Mouse (Mus musculus) mouse embryonic stem cell (cell line): ENCODE data around the gene Olfr715.
"Not testable (repeated sequence)": the region's sequence is repeated elsewhere in the genome, so short reads cannot be mapped to it uniquely, and the experiment has no call there.

ENCODE experiments used
- in situ Hi-C, 2 experiments: fragments of 300-500 bp; cut with MboI; formaldehyde crosslinking; loops; 1 replicate in 1 of 2; 3 replicates in 1 of 2; pipeline ENCODE4 v1.14.3; 2019 to 2020; ENCODE audit warnings: low sequenced_read_pairs in 2 of 2, low pct_unique_long_range_greater_than_20kb in 1 of 2, mixed read lengths in 1 of 2; ENCODE audit not compliant: unreplicated experiment in 1 of 2

Olfr715 gene

GRCm38 (mm10) chr7:107130983-107131382 lies at the start of gene Olfr715:
Olfr715 (minus strand) TSS chr7:107131083.
- in situ Hi-C loops, result not testable (repeated sequence)

DNA sequence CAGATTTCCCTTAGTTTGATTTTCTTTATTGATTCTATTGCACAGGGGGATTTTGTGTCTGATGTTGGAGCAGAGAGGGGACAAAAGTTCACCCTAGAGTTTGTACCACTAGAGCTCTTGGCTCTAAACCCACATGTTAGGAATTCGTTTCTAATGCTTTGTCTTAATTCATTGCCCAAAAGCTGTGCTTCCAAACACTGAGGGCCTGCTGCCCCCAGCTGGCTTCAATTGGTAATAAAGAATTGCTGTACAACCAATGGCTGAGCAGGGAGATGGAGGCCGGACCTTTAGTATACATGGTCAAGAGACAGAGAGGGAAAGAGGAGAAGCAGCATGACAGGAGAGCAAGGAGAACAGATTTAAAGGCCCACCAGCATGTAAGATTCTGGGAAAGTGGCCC lies 49.5 kb upstream of the Olfr715 start:
- in situ Hi-C loops, result no loop called here

DNA sequence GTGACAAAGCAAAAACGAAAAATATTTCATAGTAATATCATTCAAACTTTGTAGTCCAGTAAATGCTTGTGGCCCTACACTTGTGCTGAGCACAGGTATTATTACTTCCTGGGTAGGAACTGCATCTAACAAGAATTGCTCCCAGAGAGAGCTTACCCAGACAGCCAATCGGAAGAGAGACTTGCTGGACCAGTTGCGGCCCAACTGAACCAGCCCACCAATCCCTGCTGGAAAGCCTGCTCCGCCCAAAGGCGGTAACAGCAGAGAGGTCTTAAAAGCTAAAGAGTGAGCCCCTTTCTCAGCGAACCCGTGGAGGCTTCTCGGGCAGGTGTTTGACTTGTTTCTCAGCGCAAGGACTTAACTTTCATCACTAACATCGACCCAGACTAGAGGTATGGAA lies 35.8 kb upstream of the Olfr715 start, which contains the start of gene Nlrp14:
TSS of gene Nlrp14 (plus strand) at position 301 of the 400 bp plus-strand sequence.
- in situ Hi-C loops, result no loop called here

DNA sequence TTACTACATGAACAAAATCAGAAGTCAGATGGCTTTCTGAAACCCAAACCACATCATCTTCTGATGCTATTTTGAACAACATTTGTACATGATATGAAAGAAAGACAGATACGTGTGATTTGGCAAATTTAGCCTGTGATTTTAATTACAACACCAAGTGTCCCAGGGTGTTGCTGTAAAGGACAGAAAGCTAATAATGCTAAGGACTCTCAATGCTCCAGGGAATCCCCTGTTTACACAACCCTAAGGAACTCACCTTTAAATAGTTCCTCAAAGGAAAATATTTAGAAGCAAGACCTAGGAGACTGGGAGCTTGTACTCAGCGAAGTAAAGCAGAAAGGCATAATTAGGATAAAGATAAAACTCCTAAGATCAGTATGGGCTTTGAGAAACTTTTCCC lies 7.1 kb upstream of the Olfr715 start, which contains the start of gene Olfr716:
TSS of gene Olfr716 (plus strand) at position 301 of the 400 bp plus-strand sequence.
- in situ Hi-C loops, result not testable (repeated sequence)

GRCm38 (mm10) chr7:107110269-107110668 lies 20.6 kb downstream of the Olfr715 start, which contains the start of gene Olfr715b:
Olfr715b (minus strand) TSS chr7:107110369.
- in situ Hi-C loops, result not testable (repeated sequence)

DNA sequence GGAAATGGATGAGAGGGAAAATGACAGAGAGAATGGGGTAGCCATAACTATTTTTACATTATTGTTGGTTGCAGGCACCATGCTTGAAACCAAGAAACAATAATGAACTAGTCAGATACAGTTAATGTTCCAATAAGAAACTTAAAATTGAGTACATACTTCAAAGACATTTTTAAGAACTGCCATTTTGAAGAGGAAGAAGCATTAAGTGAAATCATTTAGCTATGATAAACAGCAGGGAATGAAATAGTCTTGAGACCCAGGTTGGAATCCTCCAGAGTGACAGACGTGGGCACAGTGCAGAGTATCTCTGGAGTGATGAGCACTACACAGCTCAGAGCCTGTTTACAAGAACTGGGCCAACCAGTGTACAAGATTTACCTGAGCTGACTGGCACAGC lies 38.0 kb downstream of the Olfr715 start, which contains the start of gene Olfr17:
TSS of gene Olfr17 (plus strand) at position 301 of the 400 bp plus-strand sequence.
- in situ Hi-C loops, result no loop called here
